Mouse (Mus musculus) CH12.LX (cell line): ENCODE data around the gene Klc1.

Source experiments
- CTCF ChIP-seq, 2 experiments: IDR thresholded peaks in 1 of 2; conservative IDR thresholded peaks in 1 of 2; 2 replicates each; pipeline ENCODE4 v1.5.1; 2011 to 2012; ENCODE audit warnings: low read depth in 2 of 2, low read length in 2 of 2, improper control_type of control experiment in 1 of 2, inconsistent platforms in 1 of 2, mild to moderate bottlenecking in 1 of 2, moderate library complexity in 1 of 2
- E2F4 ChIP-seq: IDR thresholded peaks from 2 replicates; pipeline ENCODE4 v1.6.1; 2011; ENCODE audit warnings: low read depth, low read length, improper control_type of control experiment; ENCODE audit not compliant: insufficient replicate concordance
- EP300 ChIP-seq: IDR thresholded peaks from 2 replicates; pipeline ENCODE4 v1.6.1; 2011; ENCODE audit warnings: low read length, improper control_type of control experiment
- HCFC1 ChIP-seq: IDR thresholded peaks from 2 replicates; pipeline ENCODE4 v1.6.1; 2012; ENCODE audit warnings: low read depth, mild to moderate bottlenecking, inconsistent platforms, low read length, improper control_type of control experiment
- USF1 ChIP-seq: IDR thresholded peaks from 2 replicates; pipeline ENCODE4 v1.6.1; 2014; ENCODE audit warnings: low read depth, mild to moderate bottlenecking, inconsistent platforms, low read length, improper control_type of control experiment

GRCm38 (mm10) chr12:111743981-111744423 lies 14.6 kb upstream of the Klc1 start:
- TF ChIP-seq EP300 (peak; percentile 86), CTCF (conservative IDR thresholded peaks at IDR 0.05 in 1 of 2, IDR thresholded peaks at IDR 0.05 in 1 of 2; ENCODE audit: low read depth in 2 of 2, low read length in 2 of 2) (no peak), USF1 (no peak), E2F4 (no peak), HCFC1 (no peak)
